Comparison of ENCODE assay signal across 16 mouse cellular contexts in the genomic region with DNA sequence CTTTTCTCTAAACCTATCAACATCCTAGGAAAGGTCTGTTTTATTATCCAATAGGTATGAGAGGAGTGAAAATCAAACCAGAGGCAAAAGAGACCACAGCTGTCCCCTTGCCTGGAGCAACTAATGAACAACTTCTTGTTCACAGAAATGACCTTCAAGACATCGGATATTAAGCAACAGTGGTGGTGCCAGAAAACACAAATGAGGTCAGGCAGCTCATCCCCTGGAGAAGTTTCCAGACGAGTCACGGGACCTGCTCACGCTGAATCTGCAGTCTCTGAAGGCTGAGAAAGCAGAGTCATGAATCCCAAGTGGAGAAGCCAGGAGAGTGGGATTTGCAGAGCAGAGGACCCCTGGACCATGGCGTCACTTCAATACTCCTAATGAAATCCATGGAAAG.
DNase-seq lines count a peak whose midpoint lies in the region; ATAC-seq and TF ChIP-seq lines count a peak whose summit lies in the region.
"Had no signal": no experiment of that assay in that cellular context is flagged by ENCODE, and none has a peak within 500 bp of the region (broad histone marks: within the 10 kb centered on the region; RNA-seq: fewer than 3 reads in every experiment).

No protein-coding gene starts in this region.

- TF ChIP-seq CTCF in heart, postnatal 0 days (IDR thresholded peaks at IDR 0.05; ENCODE audit: low read depth) = no peak
- no peak for TF ChIP-seq CTCF in lung, postnatal 0 days (IDR thresholded peaks at IDR 0.05)
- TF ChIP-seq CTCF in Patski (IDR thresholded peaks at IDR 0.05) = no peak

- no peak overlapping the region for H3K9ac ChIP-seq in heart, postnatal 0 days (replicated peaks; ENCODE audit: low read depth, low read length)
- H3K9ac ChIP-seq in lung, postnatal 0 days (replicated peaks; ENCODE audit: low read depth) = no peak overlapping the region
- no peak overlapping the region for H3K9ac ChIP-seq in intestine, embryonic 15.5 days
- H3K9ac ChIP-seq: forebrain, embryonic 15.5 days; midbrain, embryonic 12.5 days had no signal

- WGBS in heart, postnatal 0 days = 63% methylated on average over 5 of the region's 5 CpGs
- 71% methylated on average over 5 of the region's 5 CpGs for WGBS in heart, embryonic 10.5 days
- WGBS in lung, postnatal 0 days = 74% methylated on average over 5 of the region's 5 CpGs
- WGBS in intestine, embryonic 15.5 days = 81% methylated on average over 5 of the region's 5 CpGs

- in situ Hi-C loops in Patski (cut with MboI; ENCODE audit: low pct_unique_long_range_greater_than_20kb) = no loop called here

- H3K4me3 ChIP-seq in heart, postnatal 0 days (ENCODE audit: low read depth, low read length) = no peak overlapping the region
- H3K4me3 ChIP-seq in heart, embryonic 10.5 days = no peak overlapping the region
- H3K4me3 ChIP-seq in lung, postnatal 0 days (ENCODE audit: low read depth, low read length) = no peak overlapping the region
- H3K4me3 ChIP-seq in intestine, embryonic 15.5 days (replicated peaks) = no peak overlapping the region
- H3K4me3 ChIP-seq: forebrain, embryonic 15.5 days; midbrain, embryonic 12.5 days had no signal

- no peaks in the 10 kb centered on the region for H3K27me3 ChIP-seq in heart, postnatal 0 days (ENCODE audit: control insufficient read depth, insufficient read depth, low read length)
- H3K27me3 ChIP-seq in heart, embryonic 10.5 days (ENCODE audit: insufficient read depth, poor library complexity, severe bottlenecking) = no peaks in the 10 kb centered on the region; the same call in 1 of the 2 replicates
- H3K27me3 ChIP-seq in lung, postnatal 0 days (replicated peaks; ENCODE audit: insufficient read depth, low read length) = no peaks in the 10 kb centered on the region
- H3K27me3 ChIP-seq in Patski = no peaks in the 10 kb centered on the region
- no peaks in the 10 kb centered on the region for H3K27me3 ChIP-seq in intestine, embryonic 15.5 days (replicated peaks)
- H3K27me3 ChIP-seq: forebrain, embryonic 15.5 days had no signal

- no peaks in the 10 kb centered on the region for H3K9me3 ChIP-seq in heart, postnatal 0 days (replicated peaks; ENCODE audit: control insufficient read depth, low read length)
- no peaks in the 10 kb centered on the region for H3K9me3 ChIP-seq in heart, embryonic 10.5 days
- no peaks in the 10 kb centered on the region for H3K9me3 ChIP-seq in lung, postnatal 0 days (ENCODE audit: low read length)
- H3K9me3 ChIP-seq in intestine, embryonic 15.5 days = no peaks in the 10 kb centered on the region
- H3K9me3 ChIP-seq: forebrain, embryonic 15.5 days; midbrain, embryonic 12.5 days had no signal

- H3K27ac ChIP-seq in heart, postnatal 0 days (ENCODE audit: low read depth) = no peak overlapping the region
- no peak overlapping the region for H3K27ac ChIP-seq in heart, embryonic 10.5 days
- no peak overlapping the region for H3K27ac ChIP-seq in lung, postnatal 0 days (ENCODE audit: low read length)
- H3K27ac ChIP-seq in intestine, embryonic 15.5 days = no peak overlapping the region
- H3K27ac ChIP-seq: forebrain, embryonic 15.5 days; hindbrain, postnatal 0 days; macrophage; midbrain, embryonic 12.5 days had no signal

- CTCF ChIA-PET in Patski (lab: Charles Lee) = no interaction called here

- H3K4me2 ChIP-seq in heart, postnatal 0 days (ENCODE audit: low read depth, low read length) = no peak overlapping the region
- H3K4me2 ChIP-seq in lung, postnatal 0 days (replicated peaks; ENCODE audit: low read depth, low read length) = no peak overlapping the region
- H3K4me2 ChIP-seq in intestine, embryonic 15.5 days (replicated peaks) = no peak overlapping the region
- H3K4me2 ChIP-seq: forebrain, embryonic 15.5 days; liver, embryonic 11.5 days; midbrain, embryonic 12.5 days had no signal

- ATAC-seq in heart, postnatal 0 days (ENCODE audit: insufficient read depth, low read depth) = no peak
- no peak for ATAC-seq in lung, postnatal 0 days
- ATAC-seq in Patski = peak; percentile 62
- no peak for ATAC-seq in intestine, embryonic 15.5 days
- ATAC-seq: forebrain, embryonic 15.5 days; hindbrain, postnatal 0 days had no signal

- peak; percentile 20 for DNase-seq in heart, postnatal 0 days (ENCODE audit: low spot score)
- DNase-seq in heart, embryonic 10.5 days (ENCODE audit: low spot score) = no peak
- DNase-seq in lung, postnatal 14 days = peak; percentile 3
- DNase-seq in lung, postnatal 0 days (ENCODE audit: low spot score) = no peak
- DNase-seq in Patski (ENCODE audit: low read depth, low spot score) = peak; percentile 33
- peak; percentile 61 to 70 for DNase-seq in kidney, postnatal 25 days
- DNase-seq: cerebellum, postnatal 14 days; layer of hippocampus, postnatal 36 days; right cerebral cortex, postnatal 4 days; thymus, adult 18-20 months had no signal

- no peak for TF ChIP-seq EP300 in heart, postnatal 0 days (IDR thresholded peaks at IDR 0.05; ENCODE audit: low read depth)
- no peak for TF ChIP-seq EP300 in lung, postnatal 0 days (IDR thresholded peaks at IDR 0.05)

- no peaks in the 10 kb centered on the region for H3K4me1 ChIP-seq in heart, postnatal 0 days (ENCODE audit: control insufficient read depth, insufficient read depth)
- H3K4me1 ChIP-seq in heart, embryonic 10.5 days = peaks cover 10% of the 10 kb centered on the region
- H3K4me1 ChIP-seq in lung, postnatal 0 days (ENCODE audit: insufficient read depth, low read depth, low read length) = no peaks in the 10 kb centered on the region
- no peaks in the 10 kb centered on the region for H3K4me1 ChIP-seq in intestine, embryonic 15.5 days (replicated peaks)
- H3K4me1 ChIP-seq: forebrain, embryonic 15.5 days; midbrain, embryonic 12.5 days had no signal

- POLR2A ChIA-PET in Patski (lab: Charles Lee) = interaction anchor here (0.6 to 0.7 kb wide), 2 partner anchors 974 to 1000 kb away, joined by 3 to 9 read pairs; no protein-coding TSS in a partner anchor

- no peaks in the 10 kb centered on the region for H3K36me3 ChIP-seq in heart, postnatal 0 days (replicated peaks; ENCODE audit: control insufficient read depth, insufficient read depth, low read length)
- no peaks in the 10 kb centered on the region for H3K36me3 ChIP-seq in heart, embryonic 10.5 days
- no peaks in the 10 kb centered on the region for H3K36me3 ChIP-seq in lung, postnatal 0 days (ENCODE audit: insufficient read depth, low read length)
- H3K36me3 ChIP-seq in intestine, embryonic 15.5 days = no peaks in the 10 kb centered on the region
- H3K36me3 ChIP-seq: forebrain, embryonic 15.5 days; midbrain, embryonic 12.5 days had no signal

Comparison
In these comparisons a context has a peak if more than half of its experiments do, and no peak if none do; other contexts are left out.
1. DNase-seq: peak in heart, postnatal 0 days (single experiment), lung, postnatal 14 days (single experiment), Patski (single experiment) and kidney, postnatal 25 days (2 of 2); none in heart, embryonic 10.5 days (single experiment) and lung, postnatal 0 days (single experiment).